Mouse (Mus musculus) gastrocnemius, postnatal 10 days (tissue): ENCODE data around the gene Abcc5. TPM values are rescaled to one million over a fixed set of nuclear protein-coding genes. Genes with fewer than 3 reads are reported as not detected.
"Not testable (repeated sequence)": the region's sequence is repeated elsewhere in the genome, so short reads cannot be mapped to it uniquely, and the experiment has no call there.

Experiments
- DNase-seq: peaks from one replicate; pipeline ENCODE4 v3.0.0; 2021; ENCODE audit warnings: mixed read lengths
- long read RNA-seq, 2 experiments: library from polyadenylated mRNA; stranded (forward); transcript quantifications; one replicate each; pipeline ENCODE4 v2.0.0; 2021
- total RNA-seq, 2 experiments: library from RNA; stranded (reverse); gene quantifications; 2 replicates each; pipeline ENCODE4 v1.2.3; 2021

Abcc5 gene
- total RNA-seq: 10 to 100 TPM; 46.2 to 60.9 TPM
- long read RNA-seq, experiment 1, full-length matches to known transcripts: 15 of 33 reads
- long read RNA-seq, experiment 1, partial matches to known transcripts: 11 of 33 reads
- long read RNA-seq, experiment 1, other reads (novel, unspliced or antisense): 7 of 33 reads
- long read RNA-seq, experiment 2, full-length matches to known transcripts: 15 of 34 reads
- long read RNA-seq, experiment 2, partial matches to known transcripts: 12 of 34 reads
- long read RNA-seq, experiment 2, other reads (novel, unspliced or antisense): 7 of 34 reads

- peak; percentile 92 for DNase-seq
Measured at GRCm38 (mm10) chr16:20425855-20426598, at the start of gene Abcc5. Abcc5 (minus strand) TSS chr16:20426394.

GRCm38 (mm10) chr16:20475335-20475734 lies 49.1 kb upstream of the Abcc5 start:
- DNase-seq: no peak

GRCm38 (mm10) chr16:20474786-20475185 lies 48.6 kb upstream of the Abcc5 start:
- DNase-seq: no peak

GRCm38 (mm10) chr16:20474211-20474610 lies 48.0 kb upstream of the Abcc5 start:
- no peak for DNase-seq

GRCm38 (mm10) chr16:20473748-20474147 lies 47.6 kb upstream of the Abcc5 start:
- no peak for DNase-seq

GRCm38 (mm10) chr16:20471686-20472085 lies 45.5 kb upstream of the Abcc5 start:
- no peak for DNase-seq

GRCm38 (mm10) chr16:20470981-20471380 lies 44.8 kb upstream of the Abcc5 start:
- DNase-seq: no peak

GRCm38 (mm10) chr16:20464725-20465124 lies 38.5 kb upstream of the Abcc5 start:
- no peak for DNase-seq

- DNase-seq: not testable (repeated sequence)
Measured at GRCm38 (mm10) chr16:20458736-20459135, 32.5 kb upstream of the Abcc5 start.

GRCm38 (mm10) chr16:20456106-20456505 lies 29.9 kb upstream of the Abcc5 start:
- no peak for DNase-seq

GRCm38 (mm10) chr16:20454155-20454654 lies 28.0 kb upstream of the Abcc5 start:
- no peak for DNase-seq

GRCm38 (mm10) chr16:20451774-20452173 lies 25.6 kb upstream of the Abcc5 start:
- DNase-seq: no peak

- no peak for DNase-seq
Measured at GRCm38 (mm10) chr16:20445871-20446270, 19.7 kb upstream of the Abcc5 start.

- DNase-seq: no peak
Measured at GRCm38 (mm10) chr16:20444831-20445388, 18.7 kb upstream of the Abcc5 start.

GRCm38 (mm10) chr16:20442871-20443270 lies 16.7 kb upstream of the Abcc5 start:
- DNase-seq: no peak

GRCm38 (mm10) chr16:20438673-20439415 lies 12.7 kb upstream of the Abcc5 start:
- no peak for DNase-seq

GRCm38 (mm10) chr16:20438046-20438445 lies 11.9 kb upstream of the Abcc5 start:
- not testable (repeated sequence) for DNase-seq

GRCm38 (mm10) chr16:20436281-20436680 lies 10.1 kb upstream of the Abcc5 start:
- DNase-seq: no peak

- no peak for DNase-seq
Measured at GRCm38 (mm10) chr16:20429328-20429727, 3.1 kb upstream of the Abcc5 start.

GRCm38 (mm10) chr16:20427566-20427965 lies 1.4 kb upstream of the Abcc5 start:
- no peak for DNase-seq

- DNase-seq: no peak
Measured at GRCm38 (mm10) chr16:20424719-20425650, 1.2 kb downstream of the Abcc5 start.
